In the genomic region with DNA sequence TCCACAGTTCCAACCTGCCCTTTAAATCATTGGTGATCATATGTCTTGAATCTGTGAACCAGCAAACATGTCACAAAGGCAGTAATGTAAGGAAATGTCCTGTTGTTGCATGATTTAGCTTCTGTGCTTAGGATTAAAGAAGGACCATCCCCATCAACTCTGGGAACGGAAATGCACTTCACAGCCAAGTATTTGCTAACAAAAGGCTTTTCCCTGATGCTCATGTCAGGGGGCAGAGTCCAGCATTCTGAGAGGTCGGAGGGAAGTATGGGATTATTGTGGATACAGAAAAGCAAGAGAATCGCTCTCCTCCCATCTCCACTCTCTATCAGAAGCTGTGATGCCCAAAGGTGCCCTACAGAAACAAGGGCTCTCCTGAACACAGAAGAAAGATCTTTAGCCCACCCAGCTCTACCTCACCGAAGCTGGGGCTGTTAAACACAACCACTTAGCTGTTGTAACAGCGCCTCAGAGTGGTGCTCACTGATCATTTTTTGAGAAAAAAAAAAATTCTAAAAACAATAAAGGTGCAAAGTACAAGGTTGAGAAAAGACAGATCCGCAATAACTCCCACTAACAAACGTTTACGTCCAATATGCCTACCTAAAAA, we compare ENCODE assay signal across 8 mouse cellular contexts. TPM values are rescaled to one million over a fixed set of nuclear protein-coding genes. Genes with fewer than 3 reads are reported as not detected.
DNase-seq lines count a peak whose midpoint lies in the region; ATAC-seq and TF ChIP-seq lines count a peak whose summit lies in the region.

No protein-coding gene starts in this region.

- H3K27me3 ChIP-seq in forebrain, embryonic 11.5 days (ENCODE audit: control insufficient read depth, insufficient read depth, low read length) = no peaks in the 10 kb centered on the region
- no peaks in the 10 kb centered on the region for H3K27me3 ChIP-seq in myocyte (ENCODE audit: control insufficient read depth, insufficient read depth, insufficient read length)

- H3K4me3 ChIP-seq in left cerebral cortex, adult 2 months = peak overlapping the region; percentile 95
- H3K4me3 ChIP-seq in forebrain, embryonic 11.5 days (ENCODE audit: low read depth, low read length) = peak overlapping the region; percentile 89
- H3K4me3 ChIP-seq in myocyte = peak overlapping the region; percentile 27

- intact Hi-C loops in left cerebral cortex, adult 2 months (cut with DNase I) = no loop called here

- 48% methylated on average over 8 of the region's 8 CpGs for WGBS in forebrain, embryonic 11.5 days

- DNase-seq in left cerebral cortex, adult 2 months (ENCODE audit: extremely low spot score in 1 of 2, low spot score in 2 of 2) = no peak
- DNase-seq in left cerebral cortex, adult 9 months (ENCODE audit: low spot score in 2 of 2) = no peak
- no peak for DNase-seq in forebrain, embryonic 11.5 days (ENCODE audit: low spot score)
- DNase-seq in kidney, adult 9 months = peak; percentile 64
- no peak for DNase-seq in adipocyte (ENCODE audit: low spot score)
- no peak for DNase-seq in spleen, adult 12 weeks (ENCODE audit: low spot score)
- no peak for DNase-seq in gastrocnemius, postnatal 10 days

- TF ChIP-seq POLR2A in myocyte (IDR thresholded peaks at IDR 0.05; ENCODE audit: insufficient read length, low read depth) = no peak

- TF ChIP-seq CTCF in left cerebral cortex, adult 2 months (IDR thresholded peaks at IDR 0.05) = no peak; the same call in 1 of the 2 replicates

- H3K79me2 ChIP-seq in myocyte (ENCODE audit: control insufficient read depth, insufficient read depth) = no peaks in the 10 kb centered on the region

- no peaks in the 10 kb centered on the region for H3K9me3 ChIP-seq in forebrain, embryonic 11.5 days (ENCODE audit: control insufficient read depth, low read length)

- H3K9ac ChIP-seq in forebrain, embryonic 11.5 days (ENCODE audit: low read length) = peak overlapping the region; percentile 37; the same call in 1 of the 2 replicates

- H3ac ChIP-seq in myocyte (ENCODE audit: control insufficient read depth, insufficient read length) = no peak overlapping the region

- no peaks in the 10 kb centered on the region for H3K36me3 ChIP-seq in forebrain, embryonic 11.5 days (ENCODE audit: control insufficient read depth, insufficient read depth, low read length)
- H3K36me3 ChIP-seq in myocyte (ENCODE audit: control insufficient read depth, insufficient read depth) = no peaks in the 10 kb centered on the region

- peaks cover 4% of the 10 kb centered on the region for H3K4me1 ChIP-seq in forebrain, embryonic 11.5 days (replicated peaks; ENCODE audit: control insufficient read depth, insufficient read depth, low read length)

- no peak overlapping the region for H3K27ac ChIP-seq in left cerebral cortex, adult 2 months
- H3K27ac ChIP-seq in forebrain, embryonic 11.5 days (ENCODE audit: low read depth, low read length) = no peak overlapping the region

- ATAC-seq in forebrain, embryonic 11.5 days (replicated peaks; ENCODE audit: low FRiP score) = no peak

- peak overlapping the region; percentile 41; the same call in 1 of the 2 replicates for H3K4me2 ChIP-seq in forebrain, embryonic 11.5 days (ENCODE audit: low read depth, low read length, severe bottlenecking)
- H3K4me2 ChIP-seq in myocyte (ENCODE audit: low read depth) = peak overlapping the region; percentile 81

TF ChIP-seq in myocyte, 11 proteins besides CTCF, POLR2A, EP300 and RAD21:
- TF ChIP-seq MAX (IDR thresholded peaks at IDR 0.05; ENCODE audit: low read depth) (no peak), POLR2AphosphoS2 (IDR thresholded peaks at IDR 0.05; ENCODE audit: insufficient read length, low read depth) (no peak), SRF (IDR thresholded peaks at IDR 0.05; ENCODE audit: control insufficient read depth, insufficient read length, low read depth) (no peak), E2F4 (IDR thresholded peaks at IDR 0.05; ENCODE audit: insufficient read depth) (no peak), USF1 (IDR thresholded peaks at IDR 0.05; ENCODE audit: low read depth) (no peak), REST (IDR thresholded peaks at IDR 0.05; ENCODE audit: insufficient read depth, insufficient read length) (no peak), TCF12 (IDR thresholded peaks at IDR 0.05; ENCODE audit: insufficient read depth, poor library complexity, severe bottlenecking) (no peak), MYOD1 (IDR thresholded peaks at IDR 0.05; ENCODE audit: control insufficient read depth in 1 of 3, insufficient read length in 2 of 3, low read depth in 2 of 3) (no peak), CEBPB (IDR thresholded peaks at IDR 0.05; ENCODE audit: insufficient read depth, poor library complexity, severe bottlenecking) (no peak), TCF3 (IDR thresholded peaks at IDR 0.05; ENCODE audit: insufficient read length, low read depth) (no peak)

RNA-seq across cellular contexts. Expression of gene Kdm1b, which starts 1.2 kb away (rescaled TPM):
- total RNA-seq in left cerebral cortex, adult 2 months (2021) = 1 to 10 TPM; 8.8 to 9.1 TPM
- polyA plus RNA-seq in forebrain, embryonic 11.5 days (2014; fragmentation: Nextera tagmentation; extraction: Ambion mirVana) = 20.4 and 21.1 TPM in 2 replicates
- 5.0 TPM for polyA plus RNA-seq in myocyte (2012; fragmentation: generic; extraction: Trizol)
- 1 to 10 TPM; 6.2 to 6.3 TPM for total RNA-seq in gastrocnemius, postnatal 10 days (2021)

RNA-seq across cellular contexts. Expression of gene Tpmt, which starts 2.4 kb away (rescaled TPM):
- total RNA-seq in left cerebral cortex, adult 2 months (2021) = 1 to 10 TPM; 7.5 to 7.7 TPM
- polyA plus RNA-seq in forebrain, embryonic 11.5 days (2014; fragmentation: Nextera tagmentation; extraction: Ambion mirVana) = 31.7 and 34.2 TPM in 2 replicates
- polyA plus RNA-seq in myocyte (2012; fragmentation: generic; extraction: Trizol) = 7.4 TPM
- 1 to 10 TPM; 7.3 to 9.0 TPM for total RNA-seq in gastrocnemius, postnatal 10 days (2021)

RNA-seq across cellular contexts. Expression of gene Nhlrc1, which starts 27.5 kb away (rescaled TPM):
- total RNA-seq in left cerebral cortex, adult 2 months (2021) = 10 to 100 TPM; 13.2 to 17.9 TPM
- 5.3 and 6.9 TPM in 2 replicates for polyA plus RNA-seq in forebrain, embryonic 11.5 days (2014; fragmentation: Nextera tagmentation; extraction: Ambion mirVana)
- polyA plus RNA-seq in myocyte (2012; fragmentation: generic; extraction: Trizol) = 0.14 TPM
- total RNA-seq in gastrocnemius, postnatal 10 days (2021) = 1 to 10 TPM; 3.1 to 3.4 TPM

Comparison
In these comparisons a context has a peak if more than half of its experiments do, and no peak if none do; other contexts are left out.
1. H3K4me3 ChIP-seq: peak in every context shown above with its lines; median percentile 95 in left cerebral cortex, adult 2 months; 89 in forebrain, embryonic 11.5 days; 27 in myocyte.